In genomic region chr3:99644910-99645309, GRCm38 (mm10) we compare ENCODE assay signal across 17 mouse cellular contexts.
DNase-seq lines count a peak whose midpoint lies in the region; ATAC-seq lines count a peak whose summit lies in the region.
"Had no signal": no experiment of that assay in that cellular context is flagged by ENCODE, and none has a peak within 500 bp of the region (broad histone marks: within the 10 kb centered on the region; RNA-seq: fewer than 3 reads in every experiment).

No protein-coding gene starts in this region.

- H3K4me1 ChIP-seq in forebrain, embryonic 14.5 days (ENCODE audit: control insufficient read depth, insufficient read depth, low read length) = no peaks in the 10 kb centered on the region
- no peaks in the 10 kb centered on the region for H3K4me1 ChIP-seq in forebrain, embryonic 10.5 days
- H3K4me1 ChIP-seq in forebrain, embryonic 16.5 days (replicated peaks; ENCODE audit: control insufficient read depth, insufficient read depth, low read length) = peaks cover 2% of the 10 kb centered on the region; the same call in 1 of the 2 replicates
- no peaks in the 10 kb centered on the region for H3K4me1 ChIP-seq in forebrain, embryonic 12.5 days
- no peaks in the 10 kb centered on the region for H3K4me1 ChIP-seq in hindbrain, embryonic 14.5 days (replicated peaks; ENCODE audit: control insufficient read depth, insufficient read depth, low read length)
- H3K4me1 ChIP-seq in hindbrain, embryonic 10.5 days (replicated peaks) = no peaks in the 10 kb centered on the region
- H3K4me1 ChIP-seq: embryonic facial prominence, embryonic 10.5 days; embryonic facial prominence, embryonic 12.5 days had no signal

- H3K27me3 ChIP-seq in forebrain, embryonic 14.5 days (replicated peaks; ENCODE audit: control insufficient read depth, insufficient read depth, low read length) = no peaks in the 10 kb centered on the region
- H3K27me3 ChIP-seq in forebrain, embryonic 10.5 days (ENCODE audit: poor library complexity, severe bottlenecking) = no peaks in the 10 kb centered on the region
- H3K27me3 ChIP-seq in forebrain, embryonic 16.5 days (replicated peaks; ENCODE audit: control insufficient read depth, insufficient read depth, low read length) = no peaks in the 10 kb centered on the region
- no peaks in the 10 kb centered on the region for H3K27me3 ChIP-seq in forebrain, embryonic 12.5 days
- H3K27me3 ChIP-seq in hindbrain, embryonic 14.5 days (ENCODE audit: control insufficient read depth, insufficient read depth, low read length) = no peaks in the 10 kb centered on the region
- no peaks in the 10 kb centered on the region for H3K27me3 ChIP-seq in hindbrain, embryonic 10.5 days (ENCODE audit: insufficient read depth, poor library complexity, severe bottlenecking)
- H3K27me3 ChIP-seq: embryonic facial prominence, embryonic 12.5 days had no signal

- peak; percentile 37 for DNase-seq in forebrain, embryonic 14.5 days (ENCODE audit: low spot score)
- no peak for DNase-seq in forebrain, embryonic 10.5 days (ENCODE audit: extremely low spot score, low spot score)
- DNase-seq in hindbrain, embryonic 14.5 days (ENCODE audit: low spot score) = peak; percentile 29
- DNase-seq in hindbrain, embryonic 10.5 days (ENCODE audit: low spot score) = no peak
- DNase-seq in gastrocnemius, adult 18-20 months (ENCODE audit: low spot score) = no peak
- DNase-seq: adrenal gland, adult 2 months; adrenal gland, postnatal 10 days; adrenal gland, postnatal 25 days; cerebellum, adult 11-12 months; cerebellum, adult 2 months; cerebellum, adult 9-10 months; cerebellum, postnatal 10 days; cerebellum, postnatal 25 days had no signal

- no peaks in the 10 kb centered on the region for H3K36me3 ChIP-seq in forebrain, embryonic 14.5 days (ENCODE audit: control insufficient read depth, insufficient read depth, low read length)
- H3K36me3 ChIP-seq in forebrain, embryonic 10.5 days (replicated peaks) = no peaks in the 10 kb centered on the region
- no peaks in the 10 kb centered on the region for H3K36me3 ChIP-seq in forebrain, embryonic 16.5 days (ENCODE audit: control insufficient read depth, insufficient read depth)
- no peaks in the 10 kb centered on the region for H3K36me3 ChIP-seq in forebrain, embryonic 12.5 days (replicated peaks)
- H3K36me3 ChIP-seq in hindbrain, embryonic 14.5 days (replicated peaks; ENCODE audit: control insufficient read depth, insufficient read depth) = no peaks in the 10 kb centered on the region
- H3K36me3 ChIP-seq in hindbrain, embryonic 10.5 days = no peaks in the 10 kb centered on the region
- H3K36me3 ChIP-seq: embryonic facial prominence, embryonic 10.5 days; embryonic facial prominence, embryonic 12.5 days had no signal

- H3K27ac ChIP-seq in forebrain, embryonic 14.5 days (ENCODE audit: low read depth, low read length) = no peak overlapping the region
- no peak overlapping the region for H3K27ac ChIP-seq in forebrain, embryonic 10.5 days
- H3K27ac ChIP-seq in forebrain, embryonic 16.5 days (ENCODE audit: low read length) = no peak overlapping the region
- no peak overlapping the region for H3K27ac ChIP-seq in forebrain, embryonic 12.5 days
- no peak overlapping the region for H3K27ac ChIP-seq in hindbrain, embryonic 14.5 days
- H3K27ac ChIP-seq in hindbrain, embryonic 10.5 days = no peak overlapping the region
- H3K27ac ChIP-seq: embryonic facial prominence, embryonic 10.5 days; embryonic facial prominence, embryonic 12.5 days had no signal

- no peak overlapping the region for H3K9ac ChIP-seq in forebrain, embryonic 14.5 days (ENCODE audit: low read length)
- no peak overlapping the region for H3K9ac ChIP-seq in forebrain, embryonic 16.5 days (replicated peaks; ENCODE audit: low read depth, low read length)
- H3K9ac ChIP-seq in forebrain, embryonic 12.5 days = no peak overlapping the region
- no peak overlapping the region for H3K9ac ChIP-seq in hindbrain, embryonic 14.5 days
- H3K9ac ChIP-seq: embryonic facial prominence, embryonic 12.5 days had no signal

- H3K9me3 ChIP-seq in forebrain, embryonic 14.5 days (replicated peaks; ENCODE audit: control insufficient read depth, low read length) = no peaks in the 10 kb centered on the region
- H3K9me3 ChIP-seq in forebrain, embryonic 10.5 days = no peaks in the 10 kb centered on the region
- H3K9me3 ChIP-seq in forebrain, embryonic 16.5 days (ENCODE audit: control insufficient read depth, low read length) = no peaks in the 10 kb centered on the region
- no peaks in the 10 kb centered on the region for H3K9me3 ChIP-seq in forebrain, embryonic 12.5 days
- H3K9me3 ChIP-seq in hindbrain, embryonic 14.5 days (ENCODE audit: control insufficient read depth, low read length) = no peaks in the 10 kb centered on the region
- H3K9me3 ChIP-seq in hindbrain, embryonic 10.5 days = no peaks in the 10 kb centered on the region
- H3K9me3 ChIP-seq: embryonic facial prominence, embryonic 10.5 days; embryonic facial prominence, embryonic 12.5 days had no signal

- no peak overlapping the region for H3K4me3 ChIP-seq in forebrain, embryonic 14.5 days (ENCODE audit: low read depth, low read length)
- H3K4me3 ChIP-seq in forebrain, embryonic 10.5 days = no peak overlapping the region
- H3K4me3 ChIP-seq in forebrain, embryonic 16.5 days (replicated peaks; ENCODE audit: low read length) = no peak overlapping the region
- no peak overlapping the region for H3K4me3 ChIP-seq in forebrain, embryonic 12.5 days (replicated peaks)
- no peak overlapping the region for H3K4me3 ChIP-seq in hindbrain, embryonic 14.5 days (replicated peaks; ENCODE audit: low read length)
- H3K4me3 ChIP-seq in hindbrain, embryonic 10.5 days = no peak overlapping the region
- H3K4me3 ChIP-seq: embryonic facial prominence, embryonic 10.5 days; embryonic facial prominence, embryonic 12.5 days had no signal

- no peak overlapping the region for H3K4me2 ChIP-seq in forebrain, embryonic 14.5 days (ENCODE audit: low read length)
- no peak overlapping the region for H3K4me2 ChIP-seq in forebrain, embryonic 16.5 days (ENCODE audit: low read length)
- H3K4me2 ChIP-seq in forebrain, embryonic 12.5 days = no peak overlapping the region
- no peak overlapping the region for H3K4me2 ChIP-seq in hindbrain, embryonic 14.5 days (replicated peaks)
- H3K4me2 ChIP-seq: embryonic facial prominence, embryonic 12.5 days had no signal

- peak; percentile 71 for ATAC-seq in forebrain, embryonic 14.5 days
- peak; percentile 61; the same call in 1 of the 2 replicates for ATAC-seq in forebrain, embryonic 16.5 days
- no peak for ATAC-seq in forebrain, embryonic 12.5 days (ENCODE audit: low FRiP score)
- no peak for ATAC-seq in hindbrain, embryonic 14.5 days (ENCODE audit: low FRiP score)

- WGBS in forebrain, embryonic 14.5 days = 32% methylated on average over 1 of the region's 1 CpGs
- 82% methylated on average over 1 of the region's 1 CpGs for WGBS in forebrain, embryonic 10.5 days
- 32% methylated on average over 1 of the region's 1 CpGs for WGBS in forebrain, embryonic 16.5 days
- 71% methylated on average over 1 of the region's 1 CpGs for WGBS in forebrain, embryonic 12.5 days
- 50% methylated on average over 1 of the region's 1 CpGs for WGBS in hindbrain, embryonic 14.5 days
- WGBS in hindbrain, embryonic 10.5 days = 79% methylated on average over 1 of the region's 1 CpGs

Comparison
In these comparisons a context has a peak if more than half of its experiments do, and no peak if none do; other contexts are left out.
1. ATAC-seq: peak in forebrain, embryonic 14.5 days (single experiment) and forebrain, embryonic 16.5 days (single experiment); none in forebrain, embryonic 12.5 days (single experiment) and hindbrain, embryonic 14.5 days (single experiment).
2. DNase-seq: peak in forebrain, embryonic 14.5 days (single experiment) and hindbrain, embryonic 14.5 days (single experiment); none in forebrain, embryonic 10.5 days (single experiment), hindbrain, embryonic 10.5 days (single experiment) and gastrocnemius, adult 18-20 months (single experiment).